In the genomic region with DNA sequence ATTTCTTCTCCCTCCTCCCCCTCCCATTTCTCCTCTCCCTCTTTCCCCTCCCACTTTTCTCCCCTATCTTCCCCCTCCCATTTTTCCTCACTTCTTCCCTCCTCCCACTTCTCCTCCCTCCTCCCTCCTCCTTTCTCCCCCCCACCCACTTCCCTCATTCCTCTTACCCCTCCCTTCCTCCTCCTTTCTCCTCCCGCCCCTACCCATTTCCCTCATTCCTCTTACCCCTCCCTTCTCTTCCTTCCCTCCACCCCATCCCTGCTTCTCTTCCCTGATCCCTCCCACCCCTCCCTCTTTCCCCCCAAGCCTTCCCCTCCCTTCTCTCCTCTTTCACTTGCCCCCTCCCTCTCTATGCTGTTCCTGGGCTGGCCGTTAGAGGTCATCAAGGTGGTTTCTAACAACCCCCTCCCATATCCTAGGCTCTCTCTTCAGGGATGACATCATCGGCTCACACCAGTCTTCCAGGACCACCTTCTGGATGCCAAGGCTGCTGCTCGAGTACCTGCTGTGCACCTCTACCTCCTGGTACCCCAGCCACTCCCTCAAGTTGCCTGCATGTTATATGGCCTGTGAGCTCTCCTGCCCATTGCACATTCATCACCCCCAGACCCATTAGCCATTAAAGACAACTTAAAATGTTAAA, we compare ENCODE assay signal across 12 mouse cellular contexts. TPM values are rescaled to one million over a fixed set of nuclear protein-coding genes. Genes with fewer than 3 reads are reported as not detected.
DNase-seq lines count a peak whose midpoint lies in the region; TF ChIP-seq lines count a peak whose summit lies in the region.
"Had no signal": no experiment of that assay in that cellular context is flagged by ENCODE, and none has a peak within 500 bp of the region (broad histone marks: within the 10 kb centered on the region; RNA-seq: fewer than 3 reads in every experiment).

No protein-coding gene starts in this region.

- peak overlapping the region; percentile 30; the same call in 1 of the 2 replicates for H3K4me3 ChIP-seq in layer of hippocampus, adult 2 months
- H3K4me3 ChIP-seq in E14TG2a.4 (replicated peaks; ENCODE audit: low read length): 0 out of 2 replicates have a peak overlapping the region, but pooled peaks have one; percentile 15
- peak overlapping the region; percentile 62 for H3K4me3 ChIP-seq in cortical plate, adult 2 months (ENCODE audit: insufficient read depth, low read length)

- H3K4me1 ChIP-seq in E14TG2a.4 (replicated peaks; ENCODE audit: low read depth, low read length): peaks cover 56% of the 10 kb centered on the region
- H3K4me1 ChIP-seq in cortical plate, adult 2 months (ENCODE audit: control insufficient read depth, insufficient read depth, low read length): peaks cover 2% of the 10 kb centered on the region; the same call in 1 of the 2 replicates

- H3K27ac ChIP-seq in layer of hippocampus, adult 2 months: no peak overlapping the region
- no peak overlapping the region for H3K27ac ChIP-seq in cortical plate, adult 2 months (ENCODE audit: insufficient read depth, low read length)
- H3K27ac ChIP-seq: embryonic facial prominence, embryonic 15.5 days had no signal

- peaks cover 36% of the 10 kb centered on the region for H3K36me3 ChIP-seq in E14TG2a.4 (ENCODE audit: insufficient read depth, low read length)

- no peak for TF ChIP-seq POLR2A in cortical plate, adult 2 months (IDR thresholded peaks at IDR 0.05; ENCODE audit: extremely low read depth, insufficient read depth, low read length)

- TF ChIP-seq CTCF in layer of hippocampus, adult 2 months (conservative IDR thresholded peaks at IDR 0.05): no peak
- TF ChIP-seq CTCF in E14TG2a.4 (conservative IDR thresholded peaks at IDR 0.05; ENCODE audit: low read length): no peak
- TF ChIP-seq CTCF in cortical plate, adult 2 months (IDR thresholded peaks at IDR 0.05; ENCODE audit: extremely low read depth, insufficient read depth, low read length): no peak

- peaks cover 43% of the 10 kb centered on the region for H3K9me3 ChIP-seq in E14TG2a.4 (ENCODE audit: low read length)

- peaks cover 2% of the 10 kb centered on the region for H3K27me3 ChIP-seq in E14TG2a.4 (ENCODE audit: insufficient read depth, low read length)
- H3K27me3 ChIP-seq: embryonic facial prominence, embryonic 15.5 days had no signal

- peak; percentile 46 for DNase-seq in cerebellum, adult 9-11 months
- DNase-seq in cerebellum, adult 18-20 months: no peak
- no peak for DNase-seq in layer of hippocampus, adult 2 months (ENCODE audit: low spot score in 2 of 2)
- DNase-seq in layer of hippocampus, adult 11-12 months (ENCODE audit: low spot score): no peak
- no peak for DNase-seq in MN1 (ENCODE audit: low spot score)
- DNase-seq in spleen, postnatal 10 days (ENCODE audit: low spot score in 2 of 2): no peak
- DNase-seq: kidney, postnatal 25 days had no signal

RNA-seq across cellular contexts. Expression of a gene that starts 56.7 kb away (rescaled TPM):
- under 1 TPM; 0.10 to 0.15 TPM for total RNA-seq in layer of hippocampus, adult 2 months (2021)
- 0.02 and 0.04 TPM in 2 replicates for polyA plus RNA-seq in cortical plate, adult 2 months (2012; rRNA removed)
- total RNA-seq: gastrocnemius, postnatal 25 days had no signal
- polyA plus RNA-seq: testis, adult 2 months had no signal
